Mouse (Mus musculus) kidney, adult 2 months (tissue): ENCODE results near the gene Grin3b.

Experiments used
- CTCF ChIP-seq: fragments of 200-500 bp; conservative IDR thresholded peaks from 2 replicates; pipeline ENCODE4 v1.5.1; 2011; ENCODE audit warnings: low read depth, mild to moderate bottlenecking, control low read depth, low read length, moderate library complexity, mixed read lengths; ENCODE audit not compliant: insufficient read depth, insufficient read length
- POLR2A ChIP-seq: fragments of 200-500 bp; IDR thresholded peaks from one replicate; pipeline ENCODE4 v1.6.1; 2011; ENCODE audit warnings: low read depth, low read length, control low read depth

- TF ChIP-seq CTCF: no peak
- TF ChIP-seq POLR2A: no peak
Measured at GRCm38 (mm10) chr10:79934272-79934721, 36.2 kb upstream of the Grin3b start.
